Mouse (Mus musculus) CH12.LX (cell line): ENCODE results near the gene Zswim7. TPM values are rescaled to one million over a fixed set of nuclear protein-coding genes. Genes with fewer than 3 reads are reported as not detected.

Source experiments
- DNase-seq: peaks from one replicate; pipeline ENCODE4 v3.0.0-alpha.2; 2013; ENCODE audit errors: extremely low read depth
- H3K27ac ChIP-seq: 2 replicates; pipeline ENCODE4 v1.5.1; 2012; ENCODE audit warnings: low read depth, mild to moderate bottlenecking, control low read depth, moderate library complexity; ENCODE audit not compliant: insufficient read depth
- H3K27me3 ChIP-seq: replicated peaks from 2 replicates; pipeline ENCODE3; 2012; ENCODE audit warnings: inconsistent platforms
- H3K36me3 ChIP-seq, 2 experiments: replicated peaks in 1 of 2; 2 replicates each; pipeline versions ENCODE3 to v1.6.1; 2012; ENCODE audit warnings: inconsistent platforms in 1 of 2, low read length in 1 of 2, mild to moderate bottlenecking in 1 of 2, mixed read lengths in 1 of 2, moderate library complexity in 1 of 2; ENCODE audit not compliant: control insufficient read depth in 1 of 2, insufficient read depth in 1 of 2
- H3K4me1 ChIP-seq, 2 experiments: 2 replicates each; pipeline ENCODE4 v1.6.1; 2012; ENCODE audit warnings: inconsistent platforms in 1 of 2, moderate library complexity in 1 of 2; ENCODE audit not compliant: insufficient read depth in 2 of 2, control insufficient read depth in 1 of 2
- H3K4me2 ChIP-seq: 2 replicates; pipeline ENCODE4 v1.6.1; 2012; ENCODE audit warnings: low read depth, mild to moderate bottlenecking, control low read depth; ENCODE audit not compliant: poor library complexity, insufficient read depth, severe bottlenecking
- H3K4me3 ChIP-seq, 3 experiments: fragments of 150-350 bp in 1 of 3; sonication (generic) in 1 of 3; replicated peaks in 1 of 3; 2 replicates each; pipeline versions ENCODE3 to v1.5.1; 2011 to 2012; ENCODE audit warnings: low read depth in 2 of 3, low read length in 2 of 3, mild to moderate bottlenecking in 2 of 3, moderate library complexity in 2 of 3, control low read depth in 1 of 3, improper control_type of control experiment in 1 of 3, inconsistent platforms in 1 of 3, mixed read lengths in 1 of 3; ENCODE audit not compliant: poor library complexity in 1 of 3
- H3K79me2 ChIP-seq: replicated peaks from 2 replicates; pipeline ENCODE4 v1.6.1; 2012; ENCODE audit warnings: mild to moderate bottlenecking, moderate library complexity; ENCODE audit not compliant: control insufficient read depth, poor library complexity, insufficient read depth, severe bottlenecking; ENCODE audit errors: extremely low read depth
- H3K9ac ChIP-seq: 2 replicates; pipeline ENCODE4 v1.6.1; 2012; ENCODE audit warnings: low read depth, mild to moderate bottlenecking, control low read depth, moderate library complexity; ENCODE audit not compliant: insufficient read depth
- H3K9me3 ChIP-seq: replicated peaks from 2 replicates; pipeline ENCODE3; 2012; ENCODE audit warnings: low read length, inconsistent platforms, mixed read lengths
- BHLHE40 ChIP-seq: IDR thresholded peaks from 2 replicates; pipeline ENCODE4 v1.6.1; 2011; ENCODE audit warnings: mild to moderate bottlenecking, low read depth, low read length, improper control_type of control experiment
- CHD1 ChIP-seq: IDR thresholded peaks from 2 replicates; pipeline ENCODE4 v1.6.1; 2012; ENCODE audit warnings: low read depth, low read length, improper control_type of control experiment, inconsistent platforms
- CTCF ChIP-seq, 2 experiments: IDR thresholded peaks in 1 of 2; conservative IDR thresholded peaks in 1 of 2; 2 replicates each; pipeline ENCODE4 v1.5.1; 2011 to 2012; ENCODE audit warnings: low read depth in 2 of 2, low read length in 2 of 2, improper control_type of control experiment in 1 of 2, inconsistent platforms in 1 of 2, mild to moderate bottlenecking in 1 of 2, moderate library complexity in 1 of 2
- E2F4 ChIP-seq: IDR thresholded peaks from 2 replicates; pipeline ENCODE4 v1.6.1; 2011; ENCODE audit warnings: low read depth, low read length, improper control_type of control experiment; ENCODE audit not compliant: insufficient replicate concordance
- ELF1 ChIP-seq: IDR thresholded peaks from 2 replicates; pipeline ENCODE4 v1.6.1; 2014; ENCODE audit warnings: low read depth, mild to moderate bottlenecking, inconsistent platforms, low read length, improper control_type of control experiment
- EP300 ChIP-seq: IDR thresholded peaks from 2 replicates; pipeline ENCODE4 v1.6.1; 2011; ENCODE audit warnings: low read length, improper control_type of control experiment
- GABPA ChIP-seq: IDR thresholded peaks from 2 replicates; pipeline ENCODE4 v1.6.1; 2012; ENCODE audit warnings: low read depth, low read length, improper control_type of control experiment, inconsistent platforms; ENCODE audit not compliant: insufficient replicate concordance
- HCFC1 ChIP-seq: IDR thresholded peaks from 2 replicates; pipeline ENCODE4 v1.6.1; 2012; ENCODE audit warnings: low read depth, mild to moderate bottlenecking, inconsistent platforms, low read length, improper control_type of control experiment
- JUND ChIP-seq: conservative IDR thresholded peaks from 2 replicates; pipeline ENCODE4 v1.6.1; 2011; ENCODE audit warnings: low read depth, low read length, improper control_type of control experiment
- KAT2A ChIP-seq: IDR thresholded peaks from 2 replicates; pipeline ENCODE4 v1.6.1; 2012; ENCODE audit warnings: low read length, improper control_type of control experiment, inconsistent platforms; ENCODE audit not compliant: insufficient replicate concordance
- MXI1 ChIP-seq: IDR thresholded peaks from 2 replicates; pipeline ENCODE4 v1.6.1; 2011; ENCODE audit warnings: mild to moderate bottlenecking, low read depth, low read length, improper control_type of control experiment
- PAX5 ChIP-seq: IDR thresholded peaks from 2 replicates; pipeline ENCODE4 v1.6.1; 2012; ENCODE audit warnings: low read length, inconsistent platforms, mixed read lengths
- RCOR1 ChIP-seq: conservative IDR thresholded peaks from 2 replicates; pipeline ENCODE4 v1.6.1; 2012; ENCODE audit warnings: low read depth, mild to moderate bottlenecking, inconsistent platforms, low read length, improper control_type of control experiment
- SIN3A ChIP-seq: IDR thresholded peaks from 2 replicates; pipeline ENCODE4 v1.6.1; 2012; ENCODE audit warnings: low read length, improper control_type of control experiment, inconsistent platforms
- SMC3 ChIP-seq: IDR thresholded peaks from 2 replicates; pipeline ENCODE4 v1.6.1; 2011; ENCODE audit warnings: low read depth, low read length, improper control_type of control experiment
- TBP ChIP-seq: conservative IDR thresholded peaks from 2 replicates; pipeline ENCODE4 v1.6.1; 2011; ENCODE audit warnings: low read depth, low read length, improper control_type of control experiment
- TCF12 ChIP-seq: IDR thresholded peaks from 2 replicates; pipeline ENCODE4 v1.6.1; 2014; ENCODE audit warnings: low read depth, mild to moderate bottlenecking, inconsistent platforms, low read length, improper control_type of control experiment
- USF2 ChIP-seq: conservative IDR thresholded peaks from 2 replicates; pipeline ENCODE4 v1.6.1; 2011; ENCODE audit warnings: low read depth, low read length, improper control_type of control experiment
- dilution Hi-C: fragments of 300-500 bp; cut with MboI; formaldehyde crosslinking; loops from 2 replicates; pipeline ENCODE4 v1.14.3; 2020; ENCODE audit warnings: low sequenced_read_pairs; ENCODE audit not compliant: extremely low pct_unique_long_range_greater_than_20kb, extremely low pct_ligation_motif_present
- in situ Hi-C: fragments of 300-500 bp; cut with MboI; formaldehyde crosslinking; loops from 3 replicates; pipeline ENCODE4 v1.14.3; 2019; ENCODE audit warnings: low sequenced_read_pairs, low pct_ligation_motif_present, low pct_unique_long_range_greater_than_20kb, mixed read lengths
- polyA plus RNA-seq: library from polyadenylated mRNA; unstranded; fragments of >175 nt; gene quantifications from 2 replicates; pipeline ENCODE4 v1.2.1, GENCODE M21; 2012; ENCODE audit warnings: low read depth; ENCODE audit not compliant: insufficient read length
- total RNA-seq, 2 experiments: library from RNA; depleted of rRNA; stranded (reverse); fragments of 300-350 nt in 1 of 2; fragments of >200 nt in 1 of 2; gene quantifications; 2 replicates each; pipeline ENCODE4 v1.2.3; 2012 to 2014

Zswim7 gene
- total and polyA plus RNA-seq, 3 experiments, result 44.2 to 62.5 (median 57.8) TPM

DNA sequence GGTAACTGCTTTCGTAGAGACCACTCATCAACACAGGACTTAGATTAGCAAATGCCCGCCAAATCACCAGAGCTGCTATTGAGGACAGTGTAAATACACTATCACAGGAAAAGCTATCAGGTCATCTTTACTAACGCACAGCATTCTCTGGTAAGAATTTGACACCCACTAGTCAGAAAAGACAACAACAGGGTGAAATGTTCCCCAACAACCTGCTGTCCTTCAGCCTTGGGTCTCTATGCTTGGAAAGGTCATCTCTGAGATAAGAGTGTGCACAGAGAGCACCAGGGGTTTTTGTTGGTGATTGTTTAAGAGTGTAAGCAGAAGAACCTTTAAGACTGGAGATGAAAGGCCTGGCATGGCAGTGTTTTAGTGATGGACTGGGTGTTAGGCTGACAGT, 42.5 kb upstream of the Zswim7 start:
- DNase-seq, result no peak
- Histone ChIP-seq H3K4me3 (no peak overlapping the region), H3K27me3 (no peaks in the 10 kb centered on the region), H3K4me2 (no peak overlapping the region), H3K9ac (no peak overlapping the region), H3K27ac (no peak overlapping the region), H3K9me3 (no peaks in the 10 kb centered on the region), H3K79me2 (no peaks in the 10 kb centered on the region), H3K4me1 (no peaks in the 10 kb centered on the region), H3K36me3 (peaks cover 62 to 94% of the 10 kb centered on the region in 2 experiments)
- dilution Hi-C loops (no loop called here), in situ Hi-C loops (no loop called here)
- no peak for TF ChIP-seq TBP
- TF ChIP-seq SMC3, result no peak
- TF ChIP-seq SIN3A, result no peak
- TF ChIP-seq E2F4, result no peak
- TF ChIP-seq USF2, result no peak
- TF ChIP-seq RCOR1, result no peak
- no peak for TF ChIP-seq PAX5
- TF ChIP-seq BHLHE40, result no peak
- TF ChIP-seq TCF12, result no peak
- TF ChIP-seq CHD1, result no peak
- no peak for TF ChIP-seq KAT2A
- TF ChIP-seq EP300, result no peak
- TF ChIP-seq JUND, result no peak

DNA sequence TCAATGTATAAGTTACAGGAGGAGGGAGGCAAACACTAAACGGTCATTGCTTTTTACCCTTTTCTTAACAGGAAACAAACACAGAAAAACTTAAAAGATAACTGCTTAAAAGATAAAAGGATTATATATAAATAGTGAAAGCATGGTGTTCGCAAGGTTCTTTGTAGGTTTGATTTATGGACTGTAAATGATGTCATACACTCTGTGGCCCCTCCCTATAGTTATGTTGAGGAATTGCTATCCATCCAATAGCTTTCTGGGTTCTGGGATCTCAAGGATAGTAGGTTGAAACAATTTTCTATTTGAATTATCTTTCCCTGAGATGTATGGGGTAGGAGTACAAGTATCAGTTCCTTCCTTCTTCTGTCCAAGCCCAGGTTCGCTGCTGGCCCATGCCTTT, 38.9 kb upstream of the Zswim7 start:
- Histone ChIP-seq H3K4me2 (no peak overlapping the region), H3K36me3 (peaks cover 67 to 89% of the 10 kb centered on the region in 2 experiments), H3K79me2 (no peaks in the 10 kb centered on the region), H3K27ac (no peak overlapping the region), H3K27me3 (no peaks in the 10 kb centered on the region), H3K9me3 (no peaks in the 10 kb centered on the region), H3K4me1 (peaks cover 0 to 4% of the 10 kb centered on the region in 2 experiments; a peak in 2 of 4 replicates), H3K4me3 (no peak overlapping the region), H3K9ac (no peak overlapping the region)
- DNase-seq, result no peak
- dilution Hi-C loops (no loop called here), in situ Hi-C loops (no loop called here)
- no peak for TF ChIP-seq GABPA
- no peak for TF ChIP-seq ELF1
- no peak for TF ChIP-seq CTCF (conservative IDR thresholded peaks at IDR 0.05 in 1 of 2, IDR thresholded peaks at IDR 0.05 in 1 of 2; ENCODE audit: low read depth in 2 of 2, low read length in 2 of 2)
- no peak for TF ChIP-seq MXI1
- TF ChIP-seq SIN3A, result no peak
- TF ChIP-seq PAX5, result no peak
- no peak for TF ChIP-seq HCFC1
- no peak for TF ChIP-seq EP300
